Mouse (Mus musculus): ENCODE data around the gene Large2. TPM values are rescaled to one million over a fixed set of nuclear protein-coding genes. Genes with fewer than 3 reads are reported as not detected.
A peak's percentile ranks its signal among the peaks of the same experiment; 100 is the strongest.

Gene Large2
- polyA plus RNA-seq, 1 experiment from 2014 or later: 3.0 TPM

- WGBS: 77% methylated on average over 25 of the region's 25 CpGs
- no peaks in the 10 kb centered on the region for H3K4me1 ChIP-seq (ENCODE audit: control insufficient read depth, insufficient read depth, low read length)
- H3K9me3 ChIP-seq (ENCODE audit: control insufficient read depth, low read length): no peaks in the 10 kb centered on the region
- no peak overlapping the region for H3K4me3 ChIP-seq (ENCODE audit: low read depth, low read length)
- ATAC-seq (ENCODE audit: insufficient read depth, low FRiP score, low TSS enrichment): no peak
- H3K36me3 ChIP-seq (ENCODE audit: control insufficient read depth, insufficient read depth, low read length): peaks cover 6% of the 10 kb centered on the region; the same call in 1 of the 2 replicates
- DNase-seq (ENCODE audit: low spot score): peak; percentile 9
- no peak overlapping the region for H3K27ac ChIP-seq (ENCODE audit: low read depth, low read length)
- no peaks in the 10 kb centered on the region for H3K27me3 ChIP-seq (ENCODE audit: control insufficient read depth, insufficient read depth, low read length)
- no peak overlapping the region for H3K4me2 ChIP-seq (ENCODE audit: low read depth)
- no peak overlapping the region for H3K9ac ChIP-seq (ENCODE audit: low read length)
These were observed 14.4 kb downstream of the Large2 start for GRCm38 (mm10) chr2:92360186-92360823.

- Histone ChIP-seq H3K4me2 (ENCODE audit: low read depth) (no peak overlapping the region), H3K4me1 (ENCODE audit: control insufficient read depth, insufficient read depth, low read length) (no peaks in the 10 kb centered on the region), H3K27me3 (ENCODE audit: control insufficient read depth, insufficient read depth, low read length) (no peaks in the 10 kb centered on the region), H3K27ac (ENCODE audit: low read depth, low read length) (no peak overlapping the region), H3K9ac (ENCODE audit: low read length) (no peak overlapping the region), H3K9me3 (ENCODE audit: control insufficient read depth, low read length) (no peaks in the 10 kb centered on the region), H3K36me3 (ENCODE audit: control insufficient read depth, insufficient read depth, low read length) (peaks cover 6% of the 10 kb centered on the region), H3K4me3 (ENCODE audit: low read depth, low read length) (no peak overlapping the region)
- 91% methylated on average over 2 of the region's 2 CpGs for WGBS
- no peak for DNase-seq (ENCODE audit: low spot score)
- no peak for ATAC-seq (ENCODE audit: insufficient read depth, low FRiP score, low TSS enrichment)
These were observed 15.4 kb downstream of the Large2 start for GRCm38 (mm10) chr2:92359301-92359700.

GRCm38 (mm10) chr2:92354224-92354623 is 20.4 kb downstream of the Large2 start:
- no peak for ATAC-seq (ENCODE audit: insufficient read depth, low FRiP score, low TSS enrichment)
- no peaks in the 10 kb centered on the region for H3K27me3 ChIP-seq (ENCODE audit: control insufficient read depth, insufficient read depth, low read length)
- H3K9me3 ChIP-seq (ENCODE audit: control insufficient read depth, low read length): no peaks in the 10 kb centered on the region
- 58% methylated on average over 6 of the region's 6 CpGs for WGBS
- H3K4me1 ChIP-seq (ENCODE audit: control insufficient read depth, insufficient read depth, low read length): no peaks in the 10 kb centered on the region
- no peak overlapping the region for H3K27ac ChIP-seq (ENCODE audit: low read depth, low read length)
- H3K9ac ChIP-seq (ENCODE audit: low read length): no peak overlapping the region
- H3K4me2 ChIP-seq (ENCODE audit: low read depth): no peak overlapping the region
- peaks cover 2% of the 10 kb centered on the region for H3K36me3 ChIP-seq (ENCODE audit: control insufficient read depth, insufficient read depth, low read length)
- no peak overlapping the region for H3K4me3 ChIP-seq (ENCODE audit: low read depth, low read length)
- no peak for DNase-seq (ENCODE audit: low spot score)

GRCm38 (mm10) chr2:92353402-92353801 is 21.3 kb downstream of the Large2 start:
- 52% methylated on average over 5 of the region's 5 CpGs for WGBS
- no peaks in the 10 kb centered on the region for H3K4me1 ChIP-seq (ENCODE audit: control insufficient read depth, insufficient read depth, low read length)
- no peak overlapping the region for H3K4me3 ChIP-seq (ENCODE audit: low read depth, low read length)
- H3K27me3 ChIP-seq (ENCODE audit: control insufficient read depth, insufficient read depth, low read length): no peaks in the 10 kb centered on the region
- H3K27ac ChIP-seq (ENCODE audit: low read depth, low read length): no peak overlapping the region
- H3K9ac ChIP-seq (ENCODE audit: low read length): no peak overlapping the region
- peaks cover 5% of the 10 kb centered on the region for H3K36me3 ChIP-seq (ENCODE audit: control insufficient read depth, insufficient read depth, low read length)
- H3K4me2 ChIP-seq (ENCODE audit: low read depth): no peak overlapping the region
- ATAC-seq (ENCODE audit: insufficient read depth, low FRiP score, low TSS enrichment) (no peak), DNase-seq (ENCODE audit: low spot score) (no peak)
- H3K9me3 ChIP-seq (ENCODE audit: control insufficient read depth, low read length): no peaks in the 10 kb centered on the region

GRCm38 (mm10) chr2:92350686-92351085 is 24.0 kb downstream of the Large2 start:
- H3K27ac ChIP-seq (ENCODE audit: low read depth, low read length): no peak overlapping the region
- ATAC-seq (ENCODE audit: insufficient read depth, low FRiP score, low TSS enrichment) (no peak), DNase-seq (ENCODE audit: low spot score) (no peak)
- H3K36me3 ChIP-seq (ENCODE audit: control insufficient read depth, insufficient read depth, low read length): peaks cover 5% of the 10 kb centered on the region
- H3K4me3 ChIP-seq (ENCODE audit: low read depth, low read length): no peak overlapping the region
- H3K4me2 ChIP-seq (ENCODE audit: low read depth): no peak overlapping the region
- 68% methylated on average over 5 of the region's 5 CpGs for WGBS
- H3K9me3 ChIP-seq (ENCODE audit: control insufficient read depth, low read length): no peaks in the 10 kb centered on the region
- H3K27me3 ChIP-seq (ENCODE audit: control insufficient read depth, insufficient read depth, low read length): no peaks in the 10 kb centered on the region
- H3K4me1 ChIP-seq (ENCODE audit: control insufficient read depth, insufficient read depth, low read length): no peaks in the 10 kb centered on the region
- no peak overlapping the region for H3K9ac ChIP-seq (ENCODE audit: low read length)

GRCm38 (mm10) chr2:92349589-92350425 is 24.9 kb downstream of the Large2 start:
- Histone ChIP-seq H3K27ac (ENCODE audit: low read depth, low read length) (no peak overlapping the region), H3K9ac (ENCODE audit: low read length) (no peak overlapping the region), H3K36me3 (ENCODE audit: control insufficient read depth, insufficient read depth, low read length) (peaks cover 5% of the 10 kb centered on the region), H3K4me3 (ENCODE audit: low read depth, low read length) (no peak overlapping the region), H3K9me3 (ENCODE audit: control insufficient read depth, low read length) (no peaks in the 10 kb centered on the region), H3K4me2 (ENCODE audit: low read depth) (no peak overlapping the region), H3K27me3 (ENCODE audit: control insufficient read depth, insufficient read depth, low read length) (no peaks in the 10 kb centered on the region), H3K4me1 (ENCODE audit: control insufficient read depth, insufficient read depth, low read length) (no peaks in the 10 kb centered on the region)
- 70% methylated on average over 6 of the region's 6 CpGs for WGBS
- ATAC-seq (ENCODE audit: insufficient read depth, low FRiP score, low TSS enrichment) (no peak), DNase-seq (ENCODE audit: low spot score) (no peak)

- Histone ChIP-seq H3K27ac (ENCODE audit: low read depth, low read length) (no peak overlapping the region), H3K4me1 (ENCODE audit: control insufficient read depth, insufficient read depth, low read length) (no peaks in the 10 kb centered on the region), H3K27me3 (ENCODE audit: control insufficient read depth, insufficient read depth, low read length) (no peaks in the 10 kb centered on the region), H3K4me2 (ENCODE audit: low read depth) (no peak overlapping the region), H3K4me3 (ENCODE audit: low read depth, low read length) (no peak overlapping the region), H3K9ac (ENCODE audit: low read length) (no peak overlapping the region), H3K9me3 (ENCODE audit: control insufficient read depth, low read length) (no peaks in the 10 kb centered on the region), H3K36me3 (ENCODE audit: control insufficient read depth, insufficient read depth, low read length) (peaks cover 5% of the 10 kb centered on the region)
- DNase-seq (ENCODE audit: low spot score) (no peak), ATAC-seq (ENCODE audit: insufficient read depth, low FRiP score, low TSS enrichment) (no peak)
- WGBS: 86% methylated on average over 2 of the region's 2 CpGs
These were observed 27.5 kb downstream of the Large2 start for GRCm38 (mm10) chr2:92347191-92347590.

GRCm38 (mm10) chr2:92342418-92342817 is 32.3 kb downstream of the Large2 start:
- no peaks in the 10 kb centered on the region for H3K4me1 ChIP-seq (ENCODE audit: control insufficient read depth, insufficient read depth, low read length)
- H3K27ac ChIP-seq (ENCODE audit: low read depth, low read length): no peak overlapping the region
- no peak overlapping the region for H3K9ac ChIP-seq (ENCODE audit: low read length)
- H3K4me3 ChIP-seq (ENCODE audit: low read depth, low read length): no peak overlapping the region
- H3K9me3 ChIP-seq (ENCODE audit: control insufficient read depth, low read length): no peaks in the 10 kb centered on the region
- no peaks in the 10 kb centered on the region for H3K27me3 ChIP-seq (ENCODE audit: control insufficient read depth, insufficient read depth, low read length)
- H3K36me3 ChIP-seq (ENCODE audit: control insufficient read depth, insufficient read depth, low read length): no peaks in the 10 kb centered on the region; the same call in 1 of the 2 replicates
- no peak overlapping the region for H3K4me2 ChIP-seq (ENCODE audit: low read depth)
- no peak for ATAC-seq (ENCODE audit: insufficient read depth, low FRiP score, low TSS enrichment)
- no peak for DNase-seq (ENCODE audit: low spot score)

- no peaks in the 10 kb centered on the region for H3K9me3 ChIP-seq (ENCODE audit: control insufficient read depth, low read length)
- DNase-seq (ENCODE audit: low spot score) (no peak), ATAC-seq (ENCODE audit: insufficient read depth, low FRiP score, low TSS enrichment) (no peak)
- H3K4me2 ChIP-seq (ENCODE audit: low read depth): no peak overlapping the region
- no peaks in the 10 kb centered on the region for H3K4me1 ChIP-seq (ENCODE audit: control insufficient read depth, insufficient read depth, low read length)
- no peak overlapping the region for H3K27ac ChIP-seq (ENCODE audit: low read depth, low read length)
- 93% methylated on average over 2 of the region's 2 CpGs for WGBS
- no peak overlapping the region for H3K4me3 ChIP-seq (ENCODE audit: low read depth, low read length)
- no peaks in the 10 kb centered on the region for H3K27me3 ChIP-seq (ENCODE audit: control insufficient read depth, insufficient read depth, low read length)
- H3K9ac ChIP-seq (ENCODE audit: low read length): no peak overlapping the region
- peaks cover 4% of the 10 kb centered on the region for H3K36me3 ChIP-seq (ENCODE audit: control insufficient read depth, insufficient read depth, low read length)
These were observed 42.8 kb downstream of the Large2 start for GRCm38 (mm10) chr2:92331871-92332270.
